Mouse (Mus musculus) WW6 (cell line): ENCODE measurements at regions not wholly inside any gene's neighbourhood (a gene's known extent, or its start where the extent isn't known, plus 50 kb on each side); places are given as distances from the start of the nearest gene placed in this dataset.

ENCODE experiments used
- DNase-seq: peaks from one replicate; pipeline ENCODE4 v3.0.0-alpha.2; 2013; ENCODE audit warnings: low read depth, low spot score

DNA sequence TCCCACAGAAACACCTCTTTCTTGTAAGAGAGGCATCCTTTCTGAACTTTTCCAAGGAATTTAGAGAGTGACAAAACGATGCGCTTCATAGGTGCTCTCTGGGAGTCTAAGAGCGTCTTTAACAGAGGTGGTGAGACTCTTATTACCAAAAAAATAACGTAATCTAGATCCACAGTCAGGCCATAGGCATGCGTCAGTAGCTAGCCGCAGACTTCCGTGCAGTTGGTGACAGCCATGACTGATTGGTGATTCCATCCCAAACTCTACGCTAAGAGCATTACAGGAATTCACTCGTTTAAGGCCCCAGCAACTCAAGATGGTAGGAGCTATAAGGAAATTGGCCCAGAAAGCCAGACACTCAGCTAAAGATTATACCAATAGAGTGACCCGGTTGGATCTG, 197.4 kb downstream of the Sox9 start:
- no peak for DNase-seq

DNA sequence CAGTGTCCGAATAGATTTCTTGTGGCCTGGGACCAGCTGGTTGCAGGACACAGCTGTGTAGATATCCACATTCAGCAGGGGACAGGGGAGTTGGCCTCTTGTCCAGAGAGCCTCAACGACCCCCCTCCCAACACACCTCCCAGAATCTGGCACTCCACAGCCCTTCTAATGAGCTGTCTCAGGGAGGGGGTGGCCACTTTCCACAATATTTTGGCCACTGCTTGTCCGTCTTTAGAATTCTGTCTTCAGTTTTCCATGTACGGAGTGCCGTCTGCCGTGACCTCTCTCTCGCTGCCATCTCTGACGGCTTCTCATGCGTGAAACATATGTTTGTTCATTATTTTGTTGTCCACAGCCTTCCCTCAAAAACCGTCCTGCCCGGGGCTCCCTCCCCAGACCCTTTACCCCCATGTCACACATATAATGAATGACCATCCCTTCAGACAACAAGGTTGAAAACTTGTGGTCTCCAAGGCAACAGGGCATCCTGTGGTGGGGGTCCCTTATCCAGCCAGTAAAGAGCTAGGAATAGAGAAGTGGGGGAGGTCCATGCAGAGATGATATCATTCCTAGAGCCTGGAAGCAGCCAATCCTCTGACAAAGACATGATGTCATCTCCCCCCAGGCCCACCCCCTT, 200.3 kb downstream of the Sox9 start:
- no peak for DNase-seq

DNA sequence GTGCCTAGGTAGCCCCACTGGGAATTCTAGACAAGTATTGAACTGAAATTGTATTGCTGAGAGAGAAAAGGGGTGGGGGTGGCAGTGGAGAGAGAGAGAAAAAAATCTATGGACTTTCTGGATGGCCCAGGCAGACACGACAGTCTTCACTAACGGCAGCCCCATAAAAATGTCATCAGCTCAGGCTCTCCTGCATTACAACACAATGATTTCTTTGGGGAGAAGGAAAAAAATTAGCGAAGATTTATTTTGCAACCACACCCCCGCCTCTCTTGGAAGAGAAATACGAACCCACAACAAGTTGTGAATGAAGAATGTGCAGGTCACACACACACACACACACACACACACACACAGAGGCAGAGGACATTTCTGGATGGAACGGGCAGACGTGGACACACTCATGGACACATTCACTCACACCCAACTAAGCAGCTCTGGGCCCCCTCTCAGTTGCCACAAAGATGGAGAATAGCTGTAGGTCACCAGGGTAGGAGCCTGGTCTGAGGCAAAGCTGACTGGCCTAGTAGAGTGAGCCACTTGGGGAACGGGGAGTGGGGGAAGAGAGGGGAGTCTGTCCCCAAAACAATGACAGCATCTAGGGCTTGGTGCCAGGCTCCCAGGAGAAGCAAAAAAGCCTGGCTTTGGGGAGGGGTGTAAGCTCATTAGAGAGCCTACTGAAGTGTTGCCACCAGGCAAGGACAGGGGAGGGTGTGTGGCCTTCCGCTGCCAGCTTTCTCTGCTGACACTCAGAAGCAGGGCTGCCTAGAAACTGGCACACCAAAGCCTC, 201.0 kb downstream of the Sox9 start:
- DNase-seq: no peak

DNA sequence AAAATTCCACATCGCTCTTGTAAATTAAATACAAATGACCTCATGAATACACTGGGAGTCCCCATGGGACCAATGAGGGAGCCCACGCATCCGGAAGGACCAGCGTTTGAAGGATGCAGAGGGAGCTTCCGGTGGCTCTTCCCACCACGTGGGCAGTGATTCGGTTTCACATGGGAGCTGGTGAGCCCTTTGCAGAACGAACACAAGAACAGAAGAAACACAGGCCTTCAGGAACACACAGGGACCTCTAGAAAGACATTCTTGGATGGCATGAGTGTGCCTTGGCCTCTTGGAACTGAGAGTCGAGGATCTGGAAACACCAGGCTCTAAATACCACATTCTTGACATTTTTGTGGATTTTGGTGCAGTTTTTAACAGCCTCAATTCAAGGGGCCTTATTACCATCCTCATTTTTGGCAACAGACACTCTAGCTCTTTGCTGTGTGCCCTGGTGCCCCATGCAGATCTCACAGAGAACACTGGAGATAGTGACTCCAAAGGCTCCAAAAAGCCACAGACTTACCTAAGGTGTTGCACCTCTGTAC, 204.1 kb downstream of the Sox9 start:
- DNase-seq: no peak

- DNase-seq: no peak
Observed at GRCm38 (mm10) chr11:112987782-112988181, 205.8 kb downstream of the Sox9 start.

DNA sequence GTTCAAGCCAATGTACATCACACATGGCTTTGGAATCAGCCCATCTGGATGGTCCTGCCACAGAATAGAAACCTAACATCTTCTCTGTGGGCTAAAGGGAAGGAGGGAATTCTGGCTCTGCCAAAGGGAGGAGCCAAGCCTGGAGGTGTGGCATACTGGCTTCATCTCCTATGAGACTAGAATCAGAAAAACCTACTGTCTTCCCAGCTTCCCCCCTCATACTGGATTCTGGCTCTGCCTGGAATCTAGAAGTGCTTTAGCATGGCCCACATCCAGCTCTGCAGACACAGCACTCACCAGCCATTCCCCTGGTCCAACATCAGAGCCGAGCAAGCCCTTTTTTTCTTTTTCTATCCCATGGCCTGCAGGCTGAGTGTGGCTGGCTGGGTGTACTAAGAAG, 206.9 kb downstream of the Sox9 start:
- no peak for DNase-seq

DNA sequence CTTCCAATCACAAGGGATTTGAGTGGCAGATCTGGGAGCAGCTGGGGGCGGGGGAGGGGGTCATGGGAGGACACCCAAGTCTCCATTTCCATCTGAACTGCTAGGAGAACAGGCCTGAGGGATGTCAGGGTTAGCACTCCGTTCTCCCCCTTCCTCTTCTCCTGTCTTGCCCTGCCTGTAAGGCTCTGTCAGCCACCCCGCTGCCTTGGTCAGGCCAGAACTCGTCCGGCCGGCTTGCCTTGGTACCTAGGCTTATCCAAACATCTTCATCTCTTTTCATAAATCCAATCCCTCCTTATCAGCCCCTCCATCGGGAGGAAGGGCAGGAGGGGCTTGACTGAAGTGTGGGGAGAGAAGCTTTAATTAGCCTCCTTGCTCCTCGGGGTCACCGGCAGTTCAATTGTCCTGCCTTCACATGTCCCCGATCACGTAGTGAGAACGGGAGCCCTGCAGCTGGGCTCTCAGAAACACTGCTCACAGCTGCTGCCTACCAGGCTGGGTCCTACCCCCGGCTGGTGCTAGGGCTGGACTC, 208.0 kb downstream of the Sox9 start:
- no peak for DNase-seq

DNA sequence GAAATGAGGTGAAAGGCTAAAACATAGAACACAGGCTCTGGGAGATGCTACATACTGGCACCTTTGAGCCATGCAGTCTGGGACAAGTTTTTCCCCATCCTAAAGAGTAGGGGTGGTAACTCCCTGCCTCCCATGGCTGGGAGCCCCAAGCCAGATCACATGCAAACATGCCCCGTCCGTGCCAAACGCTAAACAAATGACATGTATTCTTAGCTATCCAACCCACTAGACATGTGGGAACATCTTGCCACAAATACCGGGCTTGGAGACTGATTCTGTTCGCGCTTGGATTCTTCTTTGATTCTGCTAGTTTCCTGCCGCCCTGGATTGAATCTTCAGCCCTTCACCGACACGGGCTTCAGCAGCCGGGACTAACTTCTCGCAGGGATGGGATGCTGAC, 208.7 kb downstream of the Sox9 start:
- DNase-seq: no peak

- DNase-seq: no peak
Observed at GRCm38 (mm10) chr11:112991862-112992261, 209.8 kb downstream of the Sox9 start.

GRCm38 (mm10) chr11:112998777-112999583, 217.0 kb downstream of the Sox9 start:
- DNase-seq: no peak

GRCm38 (mm10) chr11:113001071-113001470, 219.0 kb downstream of the Sox9 start:
- no peak for DNase-seq

- no peak for DNase-seq
Observed at GRCm38 (mm10) chr11:113005895-113006294, 223.9 kb downstream of the Sox9 start.

DNA sequence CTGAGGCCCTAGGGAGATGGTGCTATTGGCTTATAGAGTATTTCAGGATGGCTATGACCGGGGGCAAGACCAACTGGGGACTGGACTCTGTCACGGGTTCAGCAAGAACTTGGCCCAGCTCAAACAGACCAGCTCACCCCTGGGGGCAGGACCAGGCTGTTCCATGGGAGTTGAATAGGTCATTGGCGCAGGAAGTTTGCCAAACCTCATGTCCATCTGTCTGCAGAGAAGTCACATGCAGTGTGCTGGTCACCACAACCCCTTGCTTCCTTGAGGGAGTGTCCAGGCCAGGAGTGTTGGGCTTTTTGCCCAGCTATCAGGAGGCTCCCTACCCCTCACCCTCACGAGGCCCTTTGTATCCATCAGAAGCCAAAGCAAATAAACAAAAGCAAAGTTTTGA, 226.5 kb downstream of the Sox9 start:
- no peak for DNase-seq

DNA sequence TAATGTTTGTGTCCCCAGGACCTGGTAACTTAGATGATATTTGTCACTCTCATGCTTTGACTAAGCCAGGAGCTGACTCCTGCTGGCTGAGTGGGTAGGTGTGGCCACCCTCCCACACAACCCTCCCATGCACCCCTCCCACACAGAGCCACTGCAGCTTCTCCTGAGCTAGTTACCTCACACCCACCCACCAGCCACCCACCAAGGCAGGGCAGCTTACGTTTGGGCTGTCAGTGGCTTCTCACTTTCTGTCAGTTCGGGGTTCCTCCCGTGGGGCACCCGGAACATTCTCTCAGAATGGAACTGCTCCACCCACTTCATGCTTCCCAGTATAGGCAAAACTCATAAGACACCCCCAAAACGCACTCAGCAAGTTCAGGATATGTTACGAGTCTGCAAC, 227.4 kb downstream of the Sox9 start:
- DNase-seq: no peak

DNA sequence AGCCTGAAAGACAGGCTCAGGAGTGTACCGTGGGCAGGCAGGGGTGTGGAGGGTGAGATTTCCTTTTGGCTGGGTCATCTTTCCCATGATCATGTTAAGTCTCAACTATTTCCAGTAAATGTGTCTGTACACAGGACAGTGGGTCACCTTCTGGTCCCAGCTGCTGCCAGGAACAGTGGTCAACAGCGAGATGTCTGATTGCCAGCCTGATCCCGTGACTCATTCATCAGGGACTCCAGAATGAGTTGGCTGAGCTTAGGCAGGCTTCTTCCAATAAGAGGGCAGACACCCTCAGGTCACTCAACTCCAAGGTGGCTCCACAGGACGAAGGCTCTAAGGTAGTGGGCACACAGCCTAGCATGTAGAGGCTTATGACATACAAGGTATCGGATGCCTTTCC, 228.9 kb downstream of the Sox9 start:
- DNase-seq: no peak

DNA sequence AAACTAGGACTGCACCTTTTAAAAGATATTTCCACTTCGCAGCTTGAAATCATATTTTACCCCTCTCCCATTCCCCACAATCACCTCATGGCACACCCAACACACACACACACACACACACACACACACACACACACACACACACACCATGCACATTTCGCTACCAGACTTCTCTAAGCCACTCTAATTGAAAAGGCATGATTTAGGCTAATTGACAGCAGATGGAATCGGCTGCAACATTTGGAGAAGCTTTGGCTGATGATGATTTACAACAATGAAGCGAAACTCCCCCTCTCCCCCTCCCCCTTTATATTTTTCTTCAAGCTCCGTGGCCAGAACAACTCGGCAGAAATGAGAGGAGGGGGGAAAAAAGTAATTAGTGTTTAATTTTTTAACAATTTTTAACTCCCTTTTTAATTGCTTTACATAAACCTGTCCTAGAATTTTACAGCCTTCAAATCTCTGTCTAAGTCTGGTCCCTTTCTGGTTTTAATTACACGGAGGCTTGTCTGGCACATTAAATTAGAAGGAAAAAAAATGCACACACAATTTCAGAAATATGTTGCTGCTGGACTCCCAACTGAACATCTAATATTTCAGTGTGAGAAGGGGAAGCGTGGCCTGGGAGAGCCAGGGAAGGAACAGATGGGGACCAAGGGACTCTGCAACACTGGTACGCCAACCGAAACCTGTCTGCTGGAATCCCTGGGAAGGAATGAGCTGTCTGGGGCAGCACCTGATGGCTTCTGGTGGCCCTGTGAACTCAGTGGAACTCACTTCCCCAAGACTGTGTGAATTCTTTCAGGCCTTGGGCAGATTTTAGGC, 232.4 kb downstream of the Sox9 start:
- DNase-seq: no peak

DNA sequence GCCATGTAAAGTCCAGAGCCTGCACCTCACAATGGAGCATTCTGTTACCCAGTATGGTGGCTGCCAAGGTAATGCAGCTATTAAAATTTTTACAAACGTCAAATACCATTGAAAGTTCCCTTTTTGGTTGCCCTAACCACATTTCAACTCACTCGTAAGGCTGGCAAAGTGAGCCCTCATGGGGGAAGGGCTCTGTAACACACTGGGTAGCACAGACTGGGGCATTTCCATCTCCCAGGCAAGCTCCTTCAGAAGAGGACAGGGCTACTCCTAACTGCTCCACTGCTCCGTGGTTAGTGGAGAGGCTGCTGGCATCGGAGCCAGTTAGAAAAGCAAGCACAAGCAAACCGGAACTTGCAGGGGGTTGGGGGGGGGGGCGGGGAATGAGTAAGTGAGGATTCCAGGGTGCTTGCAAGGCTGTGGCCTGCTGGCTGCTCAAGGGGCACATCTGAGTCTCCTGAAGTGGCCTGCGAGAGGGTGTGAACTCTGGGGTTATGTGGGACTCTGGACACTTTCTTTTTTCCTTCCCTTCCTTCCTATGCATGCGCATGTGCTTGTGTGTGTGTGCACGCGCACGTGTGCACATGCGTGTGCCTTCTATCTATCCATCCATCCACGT, 233.8 kb downstream of the Sox9 start:
- DNase-seq: no peak

DNA sequence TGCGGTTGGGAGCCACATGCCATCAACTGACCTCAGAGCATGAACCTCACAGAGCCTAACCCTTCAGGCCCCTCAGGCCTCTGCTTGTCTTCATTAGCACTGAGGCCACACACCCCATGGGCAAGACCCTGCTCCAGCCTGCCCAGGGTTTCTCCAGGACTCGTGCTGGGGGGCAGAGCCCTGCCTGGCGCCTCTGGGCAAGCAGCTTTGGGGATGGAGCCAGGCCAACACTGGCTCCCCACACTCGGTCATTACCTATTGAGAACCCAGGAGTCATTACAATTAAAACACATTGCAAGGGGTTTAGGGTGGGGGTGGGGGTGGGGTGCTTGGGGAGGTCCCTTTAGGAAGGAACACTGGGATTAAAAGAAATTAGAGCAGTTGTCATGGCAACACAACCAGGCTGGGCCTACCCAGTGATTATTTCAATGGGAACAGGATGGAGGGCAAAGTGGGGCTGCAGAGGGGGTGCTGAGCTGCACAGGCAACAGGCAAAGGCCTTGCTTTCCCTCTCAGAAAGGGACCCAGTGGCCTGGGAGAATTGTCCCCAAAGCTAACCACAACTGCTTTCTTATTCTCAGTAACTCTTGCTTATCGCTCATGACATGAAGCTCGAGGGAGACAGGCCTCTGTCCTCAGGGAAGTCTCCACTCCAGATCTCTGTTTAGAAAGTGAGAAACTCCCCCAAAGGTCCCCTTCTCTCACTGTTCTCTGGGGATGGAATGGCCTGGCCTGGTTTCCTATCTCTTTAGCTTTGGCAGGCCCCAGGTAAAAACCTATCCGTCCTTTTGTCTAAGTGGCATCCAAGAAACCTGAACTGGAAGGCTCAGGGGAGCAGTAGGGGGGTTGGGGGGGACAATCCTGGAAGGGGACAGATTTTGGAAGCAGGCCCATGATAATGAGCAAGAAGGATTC, 235.0 kb downstream of the Sox9 start:
- DNase-seq: no peak

DNA sequence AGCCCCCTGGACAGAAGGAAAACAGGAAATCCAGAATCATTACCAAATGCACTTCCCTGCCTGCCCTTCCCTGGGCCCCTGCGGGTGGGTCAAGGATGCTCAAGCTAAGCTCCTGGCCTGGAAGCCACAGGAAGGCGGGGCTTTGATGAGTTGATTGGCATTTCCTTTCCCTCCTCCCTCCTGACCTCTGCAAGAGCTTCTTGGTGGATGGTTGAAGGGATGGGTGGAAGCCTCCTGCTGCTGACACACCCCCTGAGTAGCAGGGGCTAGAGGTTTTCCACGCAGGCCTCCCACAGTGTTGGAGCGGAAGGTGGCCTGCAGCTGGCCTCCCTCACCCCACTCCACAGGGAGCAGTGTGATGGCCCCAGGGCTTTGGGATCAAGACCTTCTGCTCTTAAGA, 239.5 kb downstream of the Sox9 start:
- DNase-seq: no peak

GRCm38 (mm10) chr11:113026994-113027393, 245.0 kb downstream of the Sox9 start:
- DNase-seq: no peak
